Mouse (Mus musculus) erythroblast, embryonic 14.5 days (primary cell): ENCODE measurements around the gene Olfr1375. TPM values are rescaled to one million over a fixed set of nuclear protein-coding genes. Genes with fewer than 3 reads are reported as not detected.

Source experiments
- H3K27me3 ChIP-seq: 2 replicates; pipeline ENCODE4 v1.6.1; 2012; ENCODE audit warnings: inconsistent platforms; ENCODE audit not compliant: control insufficient read depth
- H3K36me3 ChIP-seq: 2 replicates; pipeline ENCODE4 v1.6.1; 2012; ENCODE audit warnings: mild to moderate bottlenecking, inconsistent platforms; ENCODE audit not compliant: control insufficient read depth
- H3K4me1 ChIP-seq: 2 replicates; pipeline ENCODE4 v1.6.1; 2012; ENCODE audit warnings: inconsistent platforms; ENCODE audit not compliant: control insufficient read depth
- H3K4me3 ChIP-seq: replicated peaks from 2 replicates; pipeline ENCODE3; 2012; ENCODE audit warnings: moderate library complexity, mild to moderate bottlenecking, inconsistent platforms
- H3K9me3 ChIP-seq: 2 replicates; pipeline ENCODE4 v1.6.1; 2012; ENCODE audit warnings: low read length, inconsistent platforms, mixed read lengths; ENCODE audit not compliant: control insufficient read depth
- GATA1 ChIP-seq: IDR thresholded peaks from 2 replicates; pipeline ENCODE4 v1.6.1; 2012; ENCODE audit warnings: low read length, inconsistent platforms, mixed read lengths
- TAL1 ChIP-seq: IDR thresholded peaks from 3 replicates; pipeline ENCODE4 v1.6.1; 2012; ENCODE audit warnings: low read length, inconsistent platforms, mixed read lengths
- polyA plus RNA-seq: library from polyadenylated mRNA; stranded (reverse); fragments of >175 nt; gene quantifications from 2 replicates; pipeline ENCODE4 v1.2.3, GENCODE M21; 2012

Gene Olfr1375
- polyA plus RNA-seq, 1 experiment, result not detected

DNA sequence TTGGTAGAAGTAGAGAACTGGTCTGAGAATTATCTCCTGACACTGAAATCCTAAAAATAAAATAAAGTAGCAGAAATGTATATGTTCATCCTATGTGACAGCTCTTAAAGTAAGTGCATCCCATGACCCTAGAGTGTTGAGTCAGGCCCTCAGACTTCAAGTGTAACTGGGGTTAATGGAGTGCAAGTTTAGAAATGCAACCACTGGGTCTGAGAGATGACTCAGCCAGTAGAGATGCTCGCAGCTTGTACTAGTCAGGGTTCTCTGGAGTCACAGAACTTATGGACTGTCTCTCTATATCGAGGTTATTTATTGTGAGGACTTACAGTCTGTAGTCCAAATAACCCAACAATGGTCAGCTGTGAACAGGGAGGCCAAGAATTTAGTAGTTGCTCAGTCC is 3.8 kb downstream of the Olfr1375 start:
- Histone ChIP-seq H3K4me1 (no peaks in the 10 kb centered on the region), H3K4me3 (no peak overlapping the region), H3K36me3 (no peaks in the 10 kb centered on the region), H3K27me3 (no peaks in the 10 kb centered on the region), H3K9me3 (no peaks in the 10 kb centered on the region)
- TF ChIP-seq GATA1 (no peak), TAL1 (no peak)

GRCm38 (mm10) chr11:51053230-51053629 is 5.3 kb downstream of the Olfr1375 start:
- Histone ChIP-seq H3K9me3 (no peaks in the 10 kb centered on the region), H3K4me1 (no peaks in the 10 kb centered on the region), H3K27me3 (no peaks in the 10 kb centered on the region), H3K4me3 (no peak overlapping the region), H3K36me3 (no peaks in the 10 kb centered on the region)
- TF ChIP-seq TAL1 (no peak), GATA1 (no peak)

- Histone ChIP-seq H3K4me3 (peak within 1 kb of the TSS; percentile 67), H3K4me1 (peaks cover 9% of the 10 kb centered on the region), H3K36me3 (no peaks in the 10 kb centered on the region; the same call in 1 of the 2 replicates), H3K27me3 (no peaks in the 10 kb centered on the region), H3K9me3 (no peaks in the 10 kb centered on the region)
- no peak for TF ChIP-seq TAL1
- TF ChIP-seq GATA1, result no peak
Observed at GRCm38 (mm10) chr11:51059151-51059571, 11.3 kb downstream of the Olfr1375 start, which contains the start of gene Zfp354a. Gene Zfp354a (plus strand): TSS chr11:51059257.

DNA sequence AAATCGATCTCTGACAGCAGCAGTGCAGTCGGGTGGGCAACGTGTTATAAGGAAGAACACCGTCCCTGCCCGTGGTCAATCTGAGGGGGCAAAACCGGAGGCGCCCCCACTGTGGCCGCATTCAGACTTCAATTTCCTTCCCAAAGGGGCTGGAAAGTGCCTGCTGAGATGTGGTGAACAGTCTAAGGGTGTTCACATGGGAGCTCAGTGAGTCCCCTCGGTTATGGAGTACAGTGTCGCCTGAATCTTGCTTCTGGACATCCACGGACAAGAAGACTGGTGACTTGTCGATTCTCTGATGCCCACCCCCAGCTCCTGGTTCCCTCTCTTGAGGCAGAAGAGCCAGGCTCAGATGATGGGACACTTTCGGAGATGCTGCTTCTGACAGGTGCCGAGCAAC is 11.7 kb downstream of the Olfr1375 start:
- no peaks in the 10 kb centered on the region for H3K9me3 ChIP-seq
- H3K4me1 ChIP-seq, result peaks cover 9% of the 10 kb centered on the region
- TF ChIP-seq GATA1 (no peak), TAL1 (no peak)
- H3K4me3 ChIP-seq, result peak overlapping the region; percentile 67
- H3K27me3 ChIP-seq, result no peaks in the 10 kb centered on the region
- H3K36me3 ChIP-seq, result no peaks in the 10 kb centered on the region; the same call in 1 of the 2 replicates

- H3K4me1 ChIP-seq, result peaks cover 9% of the 10 kb centered on the region
- TF ChIP-seq TAL1, result no peak
- no peak for TF ChIP-seq GATA1
- H3K4me3 ChIP-seq, result no peak overlapping the region
- no peaks in the 10 kb centered on the region for H3K27me3 ChIP-seq
- H3K36me3 ChIP-seq, result no peaks in the 10 kb centered on the region; the same call in 1 of the 2 replicates
- H3K9me3 ChIP-seq, result no peaks in the 10 kb centered on the region
Observed at GRCm38 (mm10) chr11:51060981-51061380, 13.1 kb downstream of the Olfr1375 start.

GRCm38 (mm10) chr11:51063276-51063675 is 15.4 kb downstream of the Olfr1375 start:
- no peaks in the 10 kb centered on the region; the same call in 1 of the 2 replicates for H3K36me3 ChIP-seq
- no peak overlapping the region for H3K4me3 ChIP-seq
- H3K27me3 ChIP-seq, result no peaks in the 10 kb centered on the region
- H3K9me3 ChIP-seq, result no peaks in the 10 kb centered on the region
- no peak for TF ChIP-seq GATA1
- no peak for TF ChIP-seq TAL1
- H3K4me1 ChIP-seq, result peaks cover 9% of the 10 kb centered on the region

GRCm38 (mm10) chr11:51063841-51064240 is 15.9 kb downstream of the Olfr1375 start:
- H3K36me3 ChIP-seq, result no peaks in the 10 kb centered on the region; the same call in 1 of the 2 replicates
- no peak overlapping the region for H3K4me3 ChIP-seq
- H3K4me1 ChIP-seq, result peaks cover 9% of the 10 kb centered on the region
- H3K27me3 ChIP-seq, result no peaks in the 10 kb centered on the region
- H3K9me3 ChIP-seq, result no peaks in the 10 kb centered on the region
- TF ChIP-seq GATA1, result no peak
- TF ChIP-seq TAL1, result no peak

GRCm38 (mm10) chr11:51084527-51084926 is 36.6 kb downstream of the Olfr1375 start:
- TF ChIP-seq TAL1, result no peak
- TF ChIP-seq GATA1, result no peak

GRCm38 (mm10) chr11:51085269-51085668 is 37.4 kb downstream of the Olfr1375 start:
- Histone ChIP-seq H3K4me3 (no peak overlapping the region), H3K36me3 (no peaks in the 10 kb centered on the region), H3K9me3 (no peaks in the 10 kb centered on the region), H3K4me1 (no peaks in the 10 kb centered on the region), H3K27me3 (no peaks in the 10 kb centered on the region)
- TF ChIP-seq GATA1, result no peak
- TF ChIP-seq TAL1, result no peak

More at GRCm38 (mm10) chr11:51084527-51084926, 36.6 kb downstream of the Olfr1375 start:
- Histone ChIP-seq H3K36me3 (no peaks in the 10 kb centered on the region), H3K4me3 (no peak overlapping the region), H3K27me3 (no peaks in the 10 kb centered on the region), H3K9me3 (no peaks in the 10 kb centered on the region), H3K4me1 (no peaks in the 10 kb centered on the region)

Other genes with a start within 250 kb of the Olfr1375 start
- 0.08 TPM in 1 of 2 replicates, not detected in the other for gene Zfp354c, start 220.4 kb upstream of the Olfr1375 start, polyA plus RNA-seq
- gene Zfp879, start 206.6 kb upstream of the Olfr1375 start, polyA plus RNA-seq, result not detected in 2 replicates
- not detected in 2 replicates for gene Grm6, start 197.4 kb upstream of the Olfr1375 start, polyA plus RNA-seq
- gene Zfp454, start 160.5 kb upstream of the Olfr1375 start, polyA plus RNA-seq, result not detected in 2 replicates
- gene Zfp2, start 131.9 kb upstream of the Olfr1375 start, polyA plus RNA-seq, result not detected in 2 replicates
- not detected in 2 replicates for gene Zfp354b, start 116.5 kb upstream of the Olfr1375 start, polyA plus RNA-seq
- not detected in 2 replicates for gene 4933414I15Rik, start 104.3 kb upstream of the Olfr1375 start, polyA plus RNA-seq
- not detected in 2 replicates for gene Prop1, start 94.3 kb upstream of the Olfr1375 start, polyA plus RNA-seq
- gene Olfr1378, start 81.6 kb upstream of the Olfr1375 start, polyA plus RNA-seq, result 0.01 TPM in 1 of 2 replicates, not detected in the other
- gene Olfr1377, start 66.1 kb upstream of the Olfr1375 start, polyA plus RNA-seq, result not detected in 2 replicates
- not detected in 2 replicates for gene Olfr51, start 44.5 kb upstream of the Olfr1375 start, polyA plus RNA-seq
- gene Olfr54, start 33.9 kb upstream of the Olfr1375 start, polyA plus RNA-seq, result 0.01 TPM in 1 of 2 replicates, not detected in the other
- gene Zfp354a, start 11.1 kb downstream of the Olfr1375 start, polyA plus RNA-seq, result not detected in 2 replicates
- not detected in 2 replicates for gene Gm12569, start 172.4 kb downstream of the Olfr1375 start, polyA plus RNA-seq
- gene Clk4, start 213.6 kb downstream of the Olfr1375 start, polyA plus RNA-seq, result 0.33 and 0.47 TPM in 2 replicates
- not detected in 2 replicates for gene BC049762, start 214.9 kb downstream of the Olfr1375 start, polyA plus RNA-seq
- not detected in 2 replicates for gene Col23a1, start 241.8 kb downstream of the Olfr1375 start, polyA plus RNA-seq